Mouse (Mus musculus) CD4-positive, CD25-positive, alpha-beta regulatory T cell, adult 2 months (primary cell): ENCODE data around the gene Gabra5.

ENCODE experiments used
- DNase-seq: peaks from one replicate; pipeline ENCODE4 v3.0.0-alpha.2; 2012; ENCODE audit warnings: low read depth, low spot score

Gabra5 gene

GRCm38 (mm10) chr7:57386517-57387340 lies 123.1 kb downstream of the Gabra5 start, which contains the start of gene Gabrg3:
Gene Gabrg3 (minus strand): TSS chr7:57387188.
- DNase-seq = no peak

GRCm38 (mm10) chr7:57384112-57384511 lies 125.7 kb downstream of the Gabra5 start:
- no peak for DNase-seq

GRCm38 (mm10) chr7:57366013-57366390 lies 143.9 kb downstream of the Gabra5 start:
- no peak for DNase-seq

GRCm38 (mm10) chr7:57365134-57366012 lies 144.5 kb downstream of the Gabra5 start:
- no peak for DNase-seq

GRCm38 (mm10) chr7:57363812-57364211 lies 146.0 kb downstream of the Gabra5 start:
- DNase-seq = no peak

- DNase-seq = no peak
These were observed 151.9 kb downstream of the Gabra5 start for GRCm38 (mm10) chr7:57357871-57358540.
